Mouse (Mus musculus) heart, embryonic 14.5 days (tissue): ENCODE data around the gene Olfr980. TPM values are rescaled to one million over a fixed set of nuclear protein-coding genes. Genes with fewer than 3 reads are reported as not detected.

Experiments used
- polyA plus RNA-seq: library from polyadenylated mRNA; unstranded; fragments of >200 nt; fragmentation: Nextera tagmentation; extraction: Ambion mirVana; gene quantifications from 2 replicates; pipeline ENCODE4 v1.2.1, GENCODE M21; 2014

The Olfr980 gene
- polyA plus RNA-seq, 1 experiment from 2014 or later, result not detected

Other genes starting within 250 kb of the Olfr980 start
- not detected in 2 replicates for gene Olfr968, start 226.3 kb downstream of the Olfr980 start, polyA plus RNA-seq
- not detected in 2 replicates for gene Olfr969, start 218.6 kb downstream of the Olfr980 start, polyA plus RNA-seq
- not detected in 2 replicates for gene Olfr970, start 200.7 kb downstream of the Olfr980 start, polyA plus RNA-seq
- gene Olfr971, start 172.7 kb downstream of the Olfr980 start, polyA plus RNA-seq, result not detected in 2 replicates
- gene Olfr972, start 143.2 kb downstream of the Olfr980 start, polyA plus RNA-seq, result not detected in 2 replicates
- gene Olfr229, start 102.2 kb downstream of the Olfr980 start, polyA plus RNA-seq, result not detected in 2 replicates
- gene Olfr974, start 72.1 kb downstream of the Olfr980 start, polyA plus RNA-seq, result not detected in 2 replicates
- not detected in 2 replicates for gene Olfr975, start 57.5 kb downstream of the Olfr980 start, polyA plus RNA-seq
- not detected in 2 replicates for gene Olfr976, start 48.4 kb downstream of the Olfr980 start, polyA plus RNA-seq
- gene Olfr978, start 17.5 kb downstream of the Olfr980 start, polyA plus RNA-seq, result not detected in 2 replicates
- gene Olfr979, start 6.1 kb downstream of the Olfr980 start, polyA plus RNA-seq, result not detected in 2 replicates
- not detected in 2 replicates for gene Olfr981, start 11.9 kb upstream of the Olfr980 start, polyA plus RNA-seq
- gene Olfr982, start 64.2 kb upstream of the Olfr980 start, polyA plus RNA-seq, result not detected in 2 replicates
- not detected in 2 replicates for gene Olfr983, start 84.0 kb upstream of the Olfr980 start, polyA plus RNA-seq
- gene Olfr984, start 104.6 kb upstream of the Olfr980 start, polyA plus RNA-seq, result not detected in 2 replicates
- not detected in 2 replicates for gene Olfr985, start 120.6 kb upstream of the Olfr980 start, polyA plus RNA-seq
- gene Tmem225, start 138.5 kb upstream of the Olfr980 start, polyA plus RNA-seq, result not detected in 2 replicates
- not detected in 2 replicates for gene Olfr986, start 171.3 kb upstream of the Olfr980 start, polyA plus RNA-seq
- gene Zfp202, start 182.7 kb upstream of the Olfr980 start, polyA plus RNA-seq, result 3.3 TPM in 2 replicates